Mouse (Mus musculus) E14TG2a.4 (cell line): Measurements from ENCODE around the gene Col4a5.

Source experiments
- CTCF ChIP-seq: conservative IDR thresholded peaks from 2 replicates; pipeline ENCODE4 v1.5.1; 2014; ENCODE audit warnings: low read length
- NANOG ChIP-seq: IDR thresholded peaks from 2 replicates; pipeline ENCODE4 v1.6.1; 2014; ENCODE audit warnings: borderline replicate concordance, low read length, mixed read lengths

DNA sequence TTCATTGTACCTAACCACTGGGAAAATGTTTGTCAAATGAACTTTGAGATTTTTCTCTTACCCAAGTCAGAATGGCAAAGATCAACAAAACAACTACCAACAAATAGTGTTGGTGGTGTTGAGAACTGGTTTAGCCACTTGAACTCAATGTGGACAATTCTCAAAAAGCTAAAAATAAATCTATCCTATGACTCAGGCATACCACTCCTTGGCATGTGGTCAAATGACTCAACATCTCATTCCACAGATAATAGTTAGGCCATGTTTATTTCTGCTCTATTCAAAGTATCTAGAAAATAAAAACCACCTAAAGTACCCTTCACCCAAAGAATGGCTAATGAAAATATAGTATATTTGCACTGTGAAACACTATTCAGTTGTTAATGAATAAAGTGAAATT, 58.3 kb downstream of the Col4a5 start:
- TF ChIP-seq NANOG (no peak), CTCF (no peak)
